Mouse (Mus musculus): ENCODE data around the gene Tac2.
A peak's percentile ranks its signal among the peaks of the same experiment; 100 is the strongest.

Gene Tac2

GRCm38 (mm10) chr10:127725136-127725535, 858 bp downstream of the Tac2 start:
- no peak for DNase-seq (ENCODE audit: low read depth)

GRCm38 (mm10) chr10:127728437-127728836, 4.2 kb downstream of the Tac2 start:
- no peak for DNase-seq (ENCODE audit: low read depth)

GRCm38 (mm10) chr10:127730285-127730932, 6.1 kb downstream of the Tac2 start:
- no peak for DNase-seq (ENCODE audit: low read depth)

GRCm38 (mm10) chr10:127730933-127731310, 6.6 kb downstream of the Tac2 start:
- DNase-seq (ENCODE audit: low read depth): no peak

- no peak for DNase-seq (ENCODE audit: low read depth)
Observed at GRCm38 (mm10) chr10:127731397-127731796, 7.1 kb downstream of the Tac2 start.

- peak; percentile 45 for DNase-seq (ENCODE audit: low read depth)
Observed at GRCm38 (mm10) chr10:127734434-127734833, 10.2 kb downstream of the Tac2 start.

- peak; percentile 36 for DNase-seq (ENCODE audit: low read depth)
Observed at GRCm38 (mm10) chr10:127736266-127736665, 12.0 kb downstream of the Tac2 start.

- DNase-seq (ENCODE audit: low read depth): peak; percentile 32
Observed at GRCm38 (mm10) chr10:127736916-127737315, 12.6 kb downstream of the Tac2 start.

- DNase-seq (ENCODE audit: low read depth): peak; percentile 12
Observed at GRCm38 (mm10) chr10:127737552-127737951, 13.3 kb downstream of the Tac2 start.

- peak; percentile 77 for DNase-seq (ENCODE audit: low read depth)
Observed at GRCm38 (mm10) chr10:127738151-127738882, 14.0 kb downstream of the Tac2 start.

- peak; percentile 85 for DNase-seq (ENCODE audit: low read depth)
Observed at GRCm38 (mm10) chr10:127739083-127739660, 14.9 kb downstream of the Tac2 start, which contains the start of gene Zbtb39. Gene Zbtb39, plus strand, starts transcription at chr10:127739538.

- peak; percentile 43 for DNase-seq (ENCODE audit: low read depth)
Observed at GRCm38 (mm10) chr10:127739661-127740161, 15.4 kb downstream of the Tac2 start.

- peak; percentile 72 for DNase-seq (ENCODE audit: low read depth)
Observed at GRCm38 (mm10) chr10:127744661-127745060, 20.4 kb downstream of the Tac2 start.

- no peak for DNase-seq (ENCODE audit: low read depth)
Observed at GRCm38 (mm10) chr10:127745886-127746285, 21.6 kb downstream of the Tac2 start.

- no peak for DNase-seq (ENCODE audit: low read depth)
Observed at GRCm38 (mm10) chr10:127747254-127747653, 23.0 kb downstream of the Tac2 start.

- DNase-seq (ENCODE audit: low read depth): no peak
Observed at GRCm38 (mm10) chr10:127748847-127749612, 24.8 kb downstream of the Tac2 start.

- no peak for DNase-seq (ENCODE audit: low read depth)
Observed at GRCm38 (mm10) chr10:127750136-127750777, 26.0 kb downstream of the Tac2 start.

- DNase-seq (ENCODE audit: low read depth): no peak
Observed at GRCm38 (mm10) chr10:127751548-127751947, 27.3 kb downstream of the Tac2 start, which contains the start of gene Gpr182. Gene Gpr182, minus strand, starts transcription at chr10:127751732.

GRCm38 (mm10) chr10:127754566-127755166, 30.4 kb downstream of the Tac2 start:
- no peak for DNase-seq (ENCODE audit: low read depth)

- DNase-seq (ENCODE audit: low read depth): no peak
Observed at GRCm38 (mm10) chr10:127755246-127755645, 31.0 kb downstream of the Tac2 start.

Measured in induced T-regulatory cell, adult 2 months (primary cell).